Mouse (Mus musculus): ENCODE measurements around the gene Pbrm1.

DNA sequence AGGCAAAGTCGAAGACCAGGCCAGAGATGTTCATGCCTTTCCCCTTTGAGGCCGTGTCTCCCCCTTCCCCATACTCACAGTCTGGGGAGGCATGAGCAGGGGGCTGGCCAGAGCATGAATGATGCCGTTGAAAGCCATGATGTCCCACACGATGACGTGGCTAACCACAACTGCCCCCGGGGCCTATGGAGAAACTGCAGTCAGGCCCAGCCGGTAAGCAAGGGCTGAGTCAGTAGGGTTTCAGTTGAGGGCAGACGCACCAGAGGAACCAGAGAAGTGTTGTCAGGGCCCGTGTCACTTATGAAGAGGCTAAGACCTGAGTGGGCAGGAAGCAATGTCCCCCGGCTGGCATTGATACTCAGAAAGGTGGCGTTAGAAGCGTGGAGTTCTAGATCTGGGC is 120.7 kb downstream of the Pbrm1 start:
- TF ChIP-seq GATA1 (IDR thresholded peaks at IDR 0.05; ENCODE audit: borderline replicate concordance, low read length), result no peak
- no peak for TF ChIP-seq FLI1 (IDR thresholded peaks at IDR 0.05; ENCODE audit: low read length)

Data from megakaryocyte, embryonic 14.5 days (primary cell).